Mouse (Mus musculus) embryo, embryonic 10 days (tissue): ENCODE data around the gene Afg3l1.
"Not testable (repeated sequence)": the region's sequence is repeated elsewhere in the genome, so short reads cannot be mapped to it uniquely, and the experiment has no call there.

Experiments
- DNase-seq: peaks from one replicate; pipeline ENCODE4 v3.0.0-alpha.2; 2015; ENCODE audit warnings: low spot score

Gene Afg3l1

DNA sequence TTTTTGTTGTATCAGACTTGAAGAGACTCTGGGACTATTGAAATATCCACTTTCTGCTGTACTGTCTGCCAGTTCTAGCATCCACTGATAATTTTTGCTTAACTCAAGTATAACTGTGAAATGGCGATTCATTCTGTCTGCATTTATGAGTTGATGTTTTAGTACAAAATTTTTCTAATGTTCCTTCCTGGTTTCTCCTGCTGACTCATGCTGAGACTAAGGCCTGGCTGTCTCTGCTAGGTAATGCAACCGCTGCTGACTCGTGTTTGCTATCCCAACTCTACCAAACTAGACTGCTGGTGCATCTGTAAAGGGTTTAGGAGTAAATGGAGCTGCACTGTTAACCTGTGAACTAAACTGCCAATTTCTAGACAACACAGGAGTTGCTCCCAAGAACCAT lies 10.2 kb upstream of the Afg3l1 start:
- DNase-seq, result no peak

DNA sequence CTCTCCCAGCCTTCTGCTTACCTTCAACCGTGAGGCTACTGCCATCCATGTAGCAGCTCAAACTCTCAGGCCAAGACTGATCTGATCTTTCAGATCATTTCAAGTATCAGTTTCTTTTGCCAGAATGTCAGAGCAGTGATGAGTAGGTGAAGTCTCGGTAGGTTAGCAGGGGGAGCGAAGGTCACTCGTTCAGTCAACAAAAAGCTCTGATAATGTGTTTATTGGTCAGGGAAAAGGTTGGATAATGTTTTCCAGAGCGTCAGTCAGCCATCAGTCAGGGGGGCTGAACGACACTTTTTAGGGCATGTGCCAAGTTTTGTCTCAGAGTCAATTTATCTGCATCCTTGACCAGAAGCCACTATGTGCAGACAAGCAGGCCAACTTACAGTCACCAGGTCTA lies 4.7 kb upstream of the Afg3l1 start:
- DNase-seq, result not testable (repeated sequence)

DNA sequence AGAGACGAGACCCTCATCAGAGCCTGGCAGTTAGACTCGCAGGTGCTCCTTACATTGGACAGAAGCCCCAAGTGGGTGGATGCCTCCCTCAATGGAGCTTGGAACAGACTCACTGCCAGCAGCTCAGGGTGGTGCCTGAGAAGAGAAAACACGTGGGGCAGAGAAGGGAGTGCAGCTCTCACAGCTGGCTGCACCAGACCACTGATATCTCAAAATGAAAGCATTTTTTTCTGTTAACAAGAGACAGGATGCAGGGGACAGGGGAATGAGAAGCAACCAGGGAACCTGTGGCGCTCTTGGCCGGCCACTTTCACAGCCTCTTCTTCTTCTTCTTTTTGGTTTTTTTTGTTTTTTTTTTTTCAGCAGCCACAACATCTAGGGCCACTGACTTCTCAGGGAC lies 3.2 kb upstream of the Afg3l1 start:
- not testable (repeated sequence) for DNase-seq

DNA sequence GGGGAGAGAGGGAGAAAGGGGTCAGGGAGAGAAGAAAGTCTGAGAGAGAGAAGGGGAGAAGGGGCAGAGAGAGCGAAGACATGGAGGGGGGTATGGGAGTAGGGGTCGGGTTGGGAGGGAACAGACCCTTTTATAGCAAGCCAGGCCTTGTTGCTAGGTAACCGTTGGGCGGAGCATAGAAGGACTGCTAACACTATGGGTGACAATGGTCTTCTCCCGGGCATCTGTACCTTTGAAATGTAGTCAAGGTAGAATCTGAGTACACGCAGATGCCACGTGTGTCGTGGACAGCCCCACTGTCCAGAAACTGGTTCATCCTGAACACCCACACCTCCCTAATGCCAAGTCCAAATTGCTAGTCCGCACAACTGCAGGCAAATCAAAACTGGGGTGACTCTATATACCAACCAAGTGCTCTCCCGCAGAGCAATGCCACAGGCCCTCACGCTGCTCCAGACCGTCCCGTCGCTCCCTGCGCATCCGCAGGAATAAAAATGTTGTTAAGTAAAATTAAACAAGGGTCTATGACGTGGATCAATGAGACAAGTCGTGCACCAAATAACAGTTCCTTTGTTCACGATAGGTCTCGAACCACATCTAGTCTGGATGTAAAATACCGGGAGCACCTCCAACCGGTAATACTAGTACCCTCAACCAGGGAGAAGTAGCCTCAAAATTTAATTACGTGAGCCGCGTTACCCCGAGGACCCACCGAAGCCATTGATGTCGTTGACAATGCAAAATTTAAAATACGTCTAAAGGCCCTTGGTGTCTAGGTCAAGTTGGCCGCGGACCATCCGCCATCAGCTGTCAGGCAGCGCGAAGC lies 579 bp upstream of the Afg3l1 start:
- peak; percentile 61 for DNase-seq

DNA sequence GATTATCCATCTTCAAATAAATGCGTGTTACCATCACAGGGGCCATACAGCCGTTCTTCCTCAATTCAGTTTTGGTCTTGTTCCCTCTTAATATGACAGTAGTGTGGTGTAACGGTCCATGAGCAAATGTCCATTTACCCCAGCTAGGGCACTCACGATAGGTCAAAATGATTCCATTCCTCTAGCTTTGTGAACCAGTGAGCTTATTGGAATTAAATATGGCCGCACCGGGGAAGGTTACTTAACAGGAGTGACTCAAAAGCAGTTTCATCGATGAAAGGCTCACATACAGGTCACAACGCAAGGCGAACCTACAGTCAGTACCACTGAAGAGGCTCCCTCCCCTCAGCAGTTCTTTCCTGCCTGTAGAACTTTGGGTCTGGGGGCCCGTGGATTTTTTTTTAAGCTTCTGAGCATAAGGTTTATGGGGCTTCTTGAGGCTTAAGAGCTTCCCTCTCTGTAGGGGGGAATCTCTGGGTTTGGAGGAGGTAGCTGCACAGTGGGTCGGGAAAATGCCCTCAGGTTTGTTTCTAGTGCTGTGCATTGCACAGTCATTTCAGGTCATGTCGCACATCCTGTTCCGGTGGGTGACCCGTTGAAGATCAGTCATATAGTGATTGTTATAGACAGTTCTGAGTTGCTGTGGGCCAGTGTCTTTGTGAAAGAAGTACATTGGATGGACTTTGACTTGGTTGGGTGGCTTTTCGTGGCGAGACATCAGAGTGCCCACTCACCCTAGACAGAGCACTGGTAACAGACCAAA lies 934 bp downstream of the Afg3l1 start:
- peak; percentile 36 for DNase-seq

DNA sequence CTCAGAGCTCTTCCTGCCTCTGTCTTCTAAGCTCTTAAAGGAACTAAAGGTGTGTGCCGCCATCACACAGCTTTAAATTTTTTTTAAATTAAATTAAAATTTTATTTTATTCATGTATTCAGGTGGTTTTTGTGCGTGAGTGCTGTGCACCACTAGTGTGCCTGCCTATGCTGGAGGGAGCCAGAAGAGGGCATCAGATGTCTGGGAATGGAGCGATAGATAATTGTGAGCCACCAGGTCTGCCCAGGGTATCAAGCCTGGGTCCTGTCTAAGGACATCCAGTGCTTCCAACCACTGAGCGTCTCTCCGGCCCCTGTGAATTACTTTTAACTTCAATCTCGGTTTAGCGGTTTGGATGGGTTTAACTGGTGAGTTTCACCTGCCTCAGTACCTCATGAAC lies 4.9 kb downstream of the Afg3l1 start:
- peak; percentile 21 for DNase-seq

DNA sequence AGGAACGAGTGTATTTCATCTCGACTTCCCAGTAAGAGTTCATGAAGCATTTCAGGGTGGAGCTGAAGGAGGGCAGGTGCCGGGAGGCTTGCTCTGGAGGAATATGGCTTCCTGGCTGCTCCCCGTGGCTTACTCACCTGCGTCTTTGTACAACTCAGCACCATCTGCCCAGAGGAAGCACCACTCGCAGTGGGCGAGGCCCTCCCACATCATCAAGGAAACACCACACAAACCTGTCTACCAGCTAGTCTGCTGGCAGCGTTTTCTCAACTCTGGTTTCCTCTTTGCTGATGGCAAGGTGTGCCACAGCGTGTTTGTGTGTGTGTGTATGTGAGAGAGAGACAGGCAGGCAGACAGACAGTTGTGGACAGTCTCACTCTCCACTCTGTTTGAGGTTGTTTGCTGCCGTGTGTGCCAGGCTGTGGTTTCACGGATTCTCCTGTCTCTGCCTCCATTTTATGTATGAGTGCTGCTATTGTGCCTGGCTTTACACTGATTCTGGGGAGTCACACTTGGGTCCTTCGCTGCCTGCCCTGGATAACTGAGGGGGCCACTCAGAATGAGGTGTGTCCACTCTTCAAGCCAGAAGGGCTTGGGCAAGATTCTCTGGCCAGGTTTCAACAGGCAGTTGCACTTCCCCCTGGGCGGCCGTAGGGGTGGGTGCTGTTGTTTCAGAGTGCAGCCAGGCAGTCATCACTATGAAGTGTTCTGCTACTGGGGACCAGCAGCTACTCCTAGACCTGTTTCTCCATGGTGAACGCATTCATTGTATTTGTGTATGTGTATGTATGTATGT lies 13.8 kb downstream of the Afg3l1 start:
- no peak for DNase-seq

DNA sequence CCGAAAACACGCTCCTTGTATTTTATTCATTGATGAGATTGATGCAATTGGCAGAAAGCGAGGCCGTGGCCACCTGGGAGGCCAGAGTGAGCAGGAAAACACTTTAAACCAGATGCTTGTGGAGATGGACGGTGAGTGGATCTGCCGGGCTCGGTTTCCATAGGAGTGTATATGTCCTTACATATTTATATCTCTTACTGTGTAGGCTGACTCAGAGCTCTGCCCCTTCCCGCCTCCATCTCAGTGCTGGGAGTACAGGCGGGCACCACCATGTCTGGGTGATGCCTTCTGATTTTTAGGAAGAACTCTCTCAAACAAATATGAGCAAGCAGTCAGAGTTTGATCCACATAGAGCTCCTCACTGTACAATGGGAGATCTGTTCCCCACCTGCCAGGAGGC lies 15.2 kb downstream of the Afg3l1 start:
- DNase-seq, result no peak

DNA sequence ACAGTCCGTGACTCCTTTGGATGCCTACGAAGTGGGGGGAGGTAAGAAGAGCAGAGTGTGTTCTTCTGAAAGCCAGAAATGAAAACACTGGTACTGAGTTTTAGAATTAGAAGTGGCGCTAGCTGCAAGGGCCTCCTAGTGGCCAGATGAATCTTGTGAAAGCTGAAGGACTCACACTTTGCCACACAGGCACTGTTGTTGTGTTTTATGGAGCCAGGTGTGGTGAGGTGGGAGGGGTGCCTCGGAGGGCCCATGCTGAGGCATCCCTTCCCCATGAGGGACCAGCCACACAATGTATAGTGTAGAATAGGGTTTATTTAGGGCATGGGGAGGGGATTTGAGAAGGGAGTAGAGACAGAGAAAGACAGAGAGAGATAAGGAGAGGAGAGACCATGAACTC lies 20.0 kb downstream of the Afg3l1 start:
- no peak for DNase-seq

DNA sequence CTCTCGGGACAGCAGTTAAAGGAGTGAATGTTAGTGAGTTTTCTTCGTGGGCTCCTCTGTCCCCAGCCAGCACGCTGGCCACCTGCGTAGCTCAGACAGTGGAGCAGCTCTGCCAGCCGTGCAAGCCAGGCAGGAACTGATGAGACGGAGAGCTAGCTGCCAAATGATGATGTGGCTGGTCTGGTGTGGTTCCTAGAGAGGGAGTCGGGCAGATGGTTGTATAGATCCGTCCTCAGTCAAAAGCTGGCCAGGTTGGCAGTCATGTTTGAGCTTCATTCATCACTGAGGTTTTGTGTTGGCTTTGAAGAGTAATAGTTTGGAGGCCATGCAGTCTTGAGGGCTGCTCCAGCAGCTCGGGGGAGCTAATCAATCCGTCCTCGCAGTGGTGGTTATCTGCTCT lies 21.3 kb downstream of the Afg3l1 start:
- DNase-seq, result no peak

DNA sequence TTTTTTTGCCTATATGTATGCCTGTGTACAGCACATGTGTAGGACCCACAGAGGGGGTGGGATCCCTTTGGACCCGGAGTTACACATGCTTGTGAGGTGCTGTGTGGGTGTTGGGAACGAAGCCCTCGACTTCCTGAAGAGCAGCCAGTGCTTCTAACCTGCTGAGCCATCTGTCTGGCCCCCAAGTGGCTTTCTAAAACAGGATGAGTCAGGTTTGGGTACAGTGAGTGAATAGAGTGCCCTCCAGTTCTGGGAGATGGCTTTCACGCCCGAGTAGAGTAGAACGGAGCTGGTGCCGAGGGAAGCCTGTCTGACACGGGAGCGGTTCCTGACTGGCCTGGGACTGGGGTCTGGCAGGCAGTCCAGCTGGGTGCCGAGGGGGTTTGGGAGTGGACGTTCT lies 21.9 kb downstream of the Afg3l1 start:
- DNase-seq, result no peak

DNA sequence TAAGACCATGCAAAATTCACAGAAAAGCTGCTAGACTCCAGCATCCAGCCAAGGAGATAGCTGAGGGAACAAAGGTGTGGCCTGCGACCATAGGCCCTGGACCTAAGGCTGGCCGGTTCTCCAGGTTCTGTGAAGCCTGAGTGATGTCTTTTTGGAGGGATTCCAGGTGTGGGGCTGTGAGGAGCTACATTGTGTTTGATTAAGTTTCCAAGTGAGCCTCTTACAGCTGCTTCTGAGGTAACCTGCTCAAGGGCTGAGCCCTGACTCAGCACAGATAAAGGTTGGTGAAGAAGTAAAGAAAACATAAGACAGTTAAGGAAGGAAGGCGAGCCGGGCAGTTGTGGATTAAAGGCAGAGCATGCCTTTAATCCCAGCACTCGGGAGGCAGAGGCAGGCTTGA lies 24.5 kb downstream of the Afg3l1 start:
- DNase-seq, result no peak

DNA sequence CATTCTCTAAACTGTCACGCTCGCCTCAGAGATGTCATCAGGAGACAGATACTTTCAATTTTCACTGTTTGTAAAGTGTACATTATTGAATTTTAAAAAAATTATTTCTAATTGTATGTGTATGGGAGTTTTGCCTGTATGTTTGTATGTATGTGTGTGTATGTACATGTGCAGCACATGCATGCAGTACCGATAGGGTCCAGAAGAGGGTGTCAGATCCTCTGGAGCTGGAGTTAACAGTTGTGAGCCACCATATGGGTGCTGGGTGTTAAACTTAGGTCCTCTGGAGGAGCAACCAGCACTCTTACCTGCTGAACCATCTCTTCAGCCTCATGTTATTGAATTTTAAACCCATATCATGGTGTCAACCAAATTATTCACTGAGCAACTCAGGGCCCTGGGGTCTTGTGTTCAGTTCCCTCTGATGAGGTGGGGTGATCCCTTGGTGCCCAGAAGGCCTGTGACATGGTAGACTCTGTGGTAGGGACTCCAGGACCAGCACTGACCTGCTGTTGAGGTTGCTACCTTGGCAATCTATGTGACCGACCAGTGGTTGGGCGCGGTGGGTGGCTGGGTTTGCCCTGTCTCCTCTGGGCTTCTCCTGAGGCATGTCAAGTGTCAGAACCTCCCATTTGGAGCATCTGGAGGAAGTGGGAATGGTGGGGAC lies 26.2 kb downstream of the Afg3l1 start:
- DNase-seq, result no peak

DNA sequence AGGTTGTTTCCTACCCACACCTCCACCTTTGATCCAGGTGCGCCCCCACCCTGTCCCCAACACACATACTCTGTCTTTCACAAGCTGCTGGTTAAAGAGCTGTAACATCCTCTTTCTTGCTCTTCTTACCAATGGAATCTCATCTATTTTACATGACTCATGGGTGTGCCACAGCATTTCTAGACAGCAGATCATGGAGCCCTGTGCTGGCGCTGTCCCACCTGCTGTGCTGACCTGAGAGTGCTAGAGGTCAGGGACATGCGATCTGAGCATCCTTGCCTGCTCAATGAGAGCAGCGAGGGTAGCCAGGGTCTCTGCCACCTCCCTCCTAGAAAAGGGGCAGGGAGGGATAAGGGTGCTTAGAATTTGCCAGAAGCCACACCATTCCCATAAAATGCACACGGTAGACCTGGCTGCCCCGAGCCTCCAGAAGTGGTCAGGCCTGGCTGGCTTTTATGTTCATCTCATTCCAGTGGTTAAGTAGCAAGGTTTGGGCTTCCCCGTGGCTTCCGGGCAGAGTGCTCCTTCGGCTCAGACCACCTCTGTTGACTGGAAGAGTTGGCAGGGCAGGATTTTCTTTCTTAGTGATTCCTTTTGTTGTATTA lies 27.0 kb downstream of the Afg3l1 start:
- no peak for DNase-seq

DNA sequence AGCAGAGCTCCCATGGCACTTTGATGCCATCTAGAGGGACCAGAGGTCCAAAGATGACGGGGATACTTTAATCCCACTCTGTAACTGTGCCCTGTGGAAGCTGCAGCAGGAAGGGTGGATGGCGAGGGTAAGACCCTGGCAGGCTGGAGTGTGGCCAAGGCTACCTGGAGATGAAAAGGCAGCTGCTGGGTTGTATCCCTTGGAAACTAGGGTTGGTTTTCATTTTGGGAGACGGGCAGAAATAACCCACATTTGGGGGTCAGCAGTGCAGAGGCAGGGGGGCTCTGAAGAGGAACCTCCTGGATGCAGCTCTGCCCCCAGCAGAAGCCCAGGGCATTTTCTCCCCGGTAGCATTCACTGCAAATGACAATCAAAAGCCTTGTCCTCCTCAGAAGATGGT lies 27.6 kb downstream of the Afg3l1 start:
- no peak for DNase-seq

DNA sequence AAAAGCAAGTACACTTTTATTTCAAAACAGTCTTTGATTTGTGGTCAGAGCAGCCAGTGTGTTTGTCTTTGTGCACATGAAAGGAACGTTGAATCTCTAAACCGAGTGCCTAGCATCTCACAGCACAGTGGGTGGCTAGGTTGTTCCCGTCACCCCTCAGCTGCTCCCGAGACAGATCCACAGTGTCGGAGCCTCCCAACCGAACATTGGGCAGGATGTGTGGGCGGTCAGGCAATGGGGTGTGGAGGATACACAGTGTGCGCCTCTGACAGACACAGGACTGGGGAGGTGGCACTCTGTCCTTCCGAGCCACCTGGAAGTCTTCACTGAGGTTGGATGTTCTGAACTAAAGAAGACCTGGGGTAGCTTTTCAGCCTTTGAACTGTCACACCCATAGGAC lies 28.0 kb downstream of the Afg3l1 start:
- no peak for DNase-seq

DNA sequence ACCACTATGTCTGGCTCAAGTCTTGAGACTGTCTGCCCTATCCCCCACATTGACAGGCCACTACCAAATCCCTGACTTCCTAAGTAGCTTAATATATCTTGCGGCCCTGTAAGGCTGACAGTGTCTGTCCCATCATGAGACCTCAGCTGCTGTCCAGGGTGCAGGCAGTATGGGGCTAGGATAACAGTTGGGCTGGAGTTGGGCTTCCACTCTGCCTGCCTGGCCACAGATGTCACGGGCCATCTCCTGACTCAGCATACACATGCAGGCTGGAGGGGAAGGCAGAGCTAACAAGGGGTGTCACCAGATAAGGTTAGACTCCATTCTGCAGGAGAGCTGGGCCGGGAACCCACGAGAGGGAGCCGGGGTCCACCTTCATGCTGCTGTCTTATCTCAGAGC lies 29.4 kb downstream of the Afg3l1 start:
- DNase-seq, result no peak

DNA sequence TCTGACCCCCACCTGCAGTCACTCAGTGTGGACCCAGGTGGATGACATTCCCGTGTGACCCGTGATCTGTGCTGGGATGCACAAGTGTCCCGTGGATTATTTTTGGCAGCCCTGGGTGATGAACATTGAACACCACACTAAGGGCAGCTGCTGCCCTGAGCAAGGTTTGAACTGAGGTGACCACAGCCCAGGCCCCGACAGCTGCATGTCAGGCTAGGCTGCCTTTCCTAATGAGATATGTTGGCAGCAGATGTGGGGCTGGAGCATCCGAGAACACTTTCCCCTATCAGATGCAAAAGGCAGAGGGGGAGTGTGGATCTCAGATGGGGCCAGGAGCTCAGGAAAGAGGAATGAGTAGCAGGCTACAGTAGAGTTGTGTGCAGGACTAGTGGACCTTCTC lies 33.1 kb downstream of the Afg3l1 start:
- no peak for DNase-seq

DNA sequence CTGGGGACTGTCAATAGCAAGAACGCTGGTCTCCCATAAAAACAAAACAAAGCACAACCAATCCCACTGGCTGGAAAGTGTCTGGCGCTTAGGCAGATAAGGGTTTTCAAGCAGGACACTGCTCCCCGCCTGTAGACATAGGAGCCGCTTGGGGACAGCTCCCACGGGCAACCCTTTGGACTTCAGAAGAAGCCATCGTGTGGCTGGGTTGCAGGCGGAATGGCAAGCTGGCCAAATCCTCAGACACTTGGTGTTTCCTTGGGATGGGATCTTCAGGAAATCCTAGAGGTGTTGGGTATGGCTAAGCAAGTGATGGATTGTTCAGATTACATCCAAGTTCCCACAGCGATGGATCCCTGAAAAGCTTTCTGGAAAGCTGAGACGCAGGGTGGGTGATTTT lies 36.4 kb downstream of the Afg3l1 start:
- peak; percentile 27 for DNase-seq

DNA sequence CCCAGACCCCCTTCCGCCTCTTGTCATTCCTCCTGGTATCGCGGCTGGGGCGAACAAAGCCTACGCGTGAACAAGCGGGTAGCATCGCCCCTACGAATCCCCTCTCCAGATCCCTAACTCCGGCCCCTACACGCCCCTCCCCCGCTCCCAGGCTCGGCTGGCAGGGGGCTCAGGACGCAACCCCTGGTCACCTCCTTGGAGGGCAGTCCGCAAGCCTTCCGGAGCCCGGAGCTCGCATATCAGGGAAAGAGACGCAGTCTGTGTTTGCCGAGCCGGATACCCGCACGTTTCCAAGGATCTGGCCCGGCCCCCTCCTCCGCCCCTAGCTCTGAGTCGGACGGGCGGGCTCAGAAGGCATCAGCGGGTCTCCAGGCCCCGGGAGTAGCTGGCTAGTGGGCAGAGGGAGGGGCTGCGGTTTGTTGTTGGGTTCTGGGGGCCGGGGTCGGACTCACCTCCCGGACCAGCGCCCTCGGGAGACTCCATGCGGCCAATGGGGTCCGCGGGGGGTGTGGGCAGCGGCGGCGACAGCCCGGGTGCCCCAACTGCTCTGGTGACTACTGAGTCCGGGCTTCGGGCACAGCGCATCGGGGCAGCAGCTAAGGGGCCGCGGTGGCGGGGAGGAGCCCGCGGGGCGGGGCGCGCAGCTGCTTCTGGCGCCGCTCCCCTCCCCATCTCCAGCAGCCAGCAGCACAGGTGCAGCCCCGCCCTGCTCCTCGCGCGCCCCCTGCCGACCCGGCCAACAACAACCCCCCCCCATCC lies 37.3 kb downstream of the Afg3l1 start, which contains the start of gene Dbndd1:
Gene Dbndd1, minus strand, starts transcription at position 683 of the 759 bp plus-strand sequence.
- DNase-seq, result peak; percentile 72

DNA sequence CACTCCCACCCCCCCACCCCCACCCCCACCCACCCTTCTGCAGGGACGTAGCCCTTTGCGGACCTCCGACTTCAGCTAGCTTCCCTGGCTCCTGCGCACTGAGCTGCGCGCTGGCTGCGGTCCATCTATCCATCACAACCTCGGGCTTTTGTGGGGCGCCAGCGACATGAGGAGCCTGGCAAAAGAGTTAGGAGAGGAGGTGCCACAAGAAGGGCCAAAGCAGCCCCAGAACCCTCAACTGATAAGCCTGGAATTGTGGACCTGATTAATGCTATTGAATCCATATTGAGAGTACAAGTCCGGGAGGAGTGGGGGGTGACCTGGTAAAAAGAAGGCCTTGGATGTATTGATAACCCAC lies 37.8 kb downstream of the Afg3l1 start:
- no peak for DNase-seq
